Mouse (Mus musculus) forebrain, embryonic 11.5 days (tissue): ENCODE data around the gene Hba-a2. TPM values are rescaled to one million over a fixed set of nuclear protein-coding genes. Genes with fewer than 3 reads are reported as not detected.

Source experiments
- ATAC-seq: fragments of 200-750 bp; cut with Nextera tagmentation; replicated peaks from 2 replicates; pipeline ENCODE4 v1.8.0; 2017; ENCODE audit warnings: moderate TSS enrichment; ENCODE audit not compliant: low FRiP score
- DNase-seq: peaks from one replicate; pipeline ENCODE4 v3.0.0-alpha.2; 2017; ENCODE audit warnings: low spot score
- H3K27ac ChIP-seq: fragments of 300-500 bp; sonication (generic); 2 replicates; pipeline ENCODE4 v1.5.1; 2014; ENCODE audit warnings: low read depth, low read length
- H3K27me3 ChIP-seq: fragments of 300-500 bp; sonication (generic); 2 replicates; pipeline ENCODE4 v1.6.1; 2014; ENCODE audit warnings: mild to moderate bottlenecking, low read length, mixed read lengths; ENCODE audit not compliant: control insufficient read depth, insufficient read depth
- H3K36me3 ChIP-seq: fragments of 300-500 bp; sonication (generic); 2 replicates; pipeline ENCODE4 v1.6.1; 2014; ENCODE audit warnings: mild to moderate bottlenecking, low read length, moderate library complexity, mixed read lengths; ENCODE audit not compliant: control insufficient read depth, insufficient read depth
- H3K4me1 ChIP-seq: fragments of 300-500 bp; sonication (generic); replicated peaks from 2 replicates; pipeline ENCODE4 v1.6.1; 2014; ENCODE audit warnings: low read length, mixed read lengths; ENCODE audit not compliant: control insufficient read depth, insufficient read depth
- H3K4me2 ChIP-seq: fragments of 300-500 bp; sonication (generic); 2 replicates; pipeline ENCODE4 v1.6.1; 2014; ENCODE audit warnings: low read depth, mild to moderate bottlenecking, low read length, moderate library complexity, mixed read lengths; ENCODE audit not compliant: severe bottlenecking
- H3K4me3 ChIP-seq: fragments of 300-500 bp; sonication (generic); 2 replicates; pipeline ENCODE4 v1.5.1; 2014; ENCODE audit warnings: low read depth, low read length
- H3K9ac ChIP-seq: fragments of 300-500 bp; sonication (generic); 2 replicates; pipeline ENCODE4 v1.6.1; 2014; ENCODE audit warnings: low read length
- H3K9me3 ChIP-seq: fragments of 300-500 bp; sonication (generic); 2 replicates; pipeline ENCODE4 v1.6.1; 2016; ENCODE audit warnings: low read length, mixed read lengths; ENCODE audit not compliant: control insufficient read depth
- WGBS: fragments of 180-500 bp; shearing (Covaris S2); extraction: QIAGEN DNeasy Blood & Tissue Kit; methylation state at CpG from one replicate; pipeline ENCODE4 v1.1.7; 2014; 5-methylcytosine and 5-hydroxymethylcytosine counted together
- polyA plus RNA-seq: library from polyadenylated mRNA; unstranded; fragments of >200 nt; fragmentation: Nextera tagmentation; extraction: Ambion mirVana; gene quantifications from 2 replicates; pipeline ENCODE4 v1.2.1, GENCODE M21; 2014

The Hba-a2 gene
- polyA plus RNA-seq, 1 experiment from 2014 or later = 5,896 TPM

DNA sequence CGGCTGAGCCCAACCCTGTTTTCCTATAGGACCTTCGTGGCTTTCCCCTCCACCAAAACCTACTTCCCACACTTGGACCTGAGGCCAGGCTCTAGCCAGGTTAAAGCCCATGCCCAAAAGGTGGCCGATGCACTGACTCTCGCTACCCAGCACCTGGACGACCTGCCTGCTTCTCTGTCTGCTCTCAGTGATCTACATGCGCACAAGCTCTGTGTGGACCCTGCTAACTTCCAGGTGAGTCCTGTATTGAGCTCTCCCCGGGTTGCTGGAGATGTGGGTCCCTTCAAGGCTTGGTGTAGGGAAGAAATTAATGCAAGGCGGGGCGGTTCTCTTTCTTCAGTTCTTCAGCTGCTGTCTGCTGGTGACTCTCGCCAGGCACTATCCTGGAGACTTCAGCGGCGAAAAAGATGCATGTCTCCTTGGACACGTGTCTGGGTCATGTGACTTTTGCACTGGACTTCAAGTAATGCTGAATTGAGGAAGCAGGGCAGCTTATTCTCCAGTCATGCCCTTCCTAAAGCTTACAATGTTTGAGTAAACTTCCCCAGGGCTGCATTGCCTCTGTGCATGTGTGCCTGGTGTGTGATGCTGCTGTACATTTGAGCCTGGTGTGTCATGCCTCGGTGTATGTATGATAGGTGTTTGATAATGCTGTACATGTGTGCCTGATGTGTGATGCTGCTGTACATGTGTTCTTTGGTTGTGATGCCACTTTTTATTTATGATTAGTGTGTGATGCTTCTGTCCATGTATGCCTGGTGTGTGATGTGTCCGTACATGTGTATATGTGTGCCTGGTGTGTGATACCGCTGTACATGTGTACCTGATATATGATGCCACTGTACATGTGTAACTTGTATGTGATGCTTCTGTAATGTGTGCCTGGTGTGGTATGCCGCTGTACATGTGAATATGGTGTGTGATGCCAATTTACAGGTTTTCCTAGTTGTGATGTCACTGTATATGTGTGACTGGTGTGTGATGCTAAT is 4.3 kb downstream of the Hba-a2 start:
- Histone ChIP-seq H3K27me3 (no peaks in the 10 kb centered on the region; the same call in 1 of the 2 replicates), H3K4me3 (no peak overlapping the region), H3K9ac (no peak overlapping the region), H3K4me2 (peak overlapping the region; percentile 41), H3K4me1 (no peaks in the 10 kb centered on the region), H3K27ac (no peak overlapping the region), H3K9me3 (no peaks in the 10 kb centered on the region), H3K36me3 (no peaks in the 10 kb centered on the region)
- DNase-seq = no peak
- ATAC-seq = no peak
- 63% methylated on average over 14 of the region's 17 CpGs for WGBS

DNA sequence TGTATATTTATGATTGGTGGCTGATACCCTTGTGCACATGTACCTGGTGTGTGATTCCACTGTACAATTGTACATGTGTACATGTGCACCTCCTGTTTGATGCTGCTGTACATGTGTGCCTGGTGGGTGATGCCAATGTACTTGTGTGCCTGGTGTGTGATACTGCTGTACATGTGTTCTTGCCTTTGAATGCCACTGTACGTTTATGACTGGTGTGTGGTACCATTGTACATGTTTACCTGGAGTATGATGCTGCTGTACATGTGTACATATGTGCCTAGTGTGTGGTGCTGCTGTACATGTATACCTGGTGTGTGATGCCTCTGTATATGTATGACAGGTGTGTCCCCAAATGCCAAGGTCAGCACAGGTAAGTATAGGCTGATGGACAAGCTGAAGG is 5.2 kb downstream of the Hba-a2 start:
- Histone ChIP-seq H3K9me3 (no peaks in the 10 kb centered on the region), H3K9ac (no peak overlapping the region), H3K27me3 (no peaks in the 10 kb centered on the region; the same call in 1 of the 2 replicates), H3K4me1 (no peaks in the 10 kb centered on the region), H3K36me3 (no peaks in the 10 kb centered on the region), H3K4me3 (no peak overlapping the region), H3K27ac (no peak overlapping the region), H3K4me2 (no peak overlapping the region)
- 60% methylated on average over 1 of the region's 1 CpGs for WGBS
- ATAC-seq (no peak), DNase-seq (no peak)

DNA sequence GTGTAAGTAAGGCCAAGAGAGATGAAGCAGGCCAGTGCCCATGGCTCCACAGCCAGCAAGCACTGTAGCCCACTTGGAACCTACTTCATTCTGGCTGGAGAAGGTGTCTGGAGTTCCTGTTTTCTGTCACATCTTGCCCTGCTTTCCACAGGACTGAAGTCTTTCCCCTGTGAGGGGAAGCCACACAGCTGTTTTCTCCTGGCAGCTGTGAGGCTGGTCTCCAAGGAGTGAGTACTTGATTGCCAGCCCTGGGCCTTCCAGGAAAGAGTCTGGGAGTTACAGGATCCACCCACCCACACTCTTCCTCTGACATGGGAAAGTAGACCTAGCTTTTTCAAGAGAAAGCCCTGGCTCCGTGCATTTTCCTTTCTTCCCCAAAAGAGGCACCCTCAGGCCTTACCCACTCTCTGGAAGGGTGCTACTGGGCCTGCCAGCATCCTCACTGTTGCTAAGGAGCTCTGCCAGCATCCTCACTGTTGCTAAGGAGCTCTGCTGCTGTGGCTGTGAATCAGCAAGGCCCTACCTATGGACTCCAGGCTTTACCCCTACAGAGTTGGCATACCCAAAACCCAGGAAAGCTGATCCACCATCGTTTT is 6.6 kb downstream of the Hba-a2 start:
- DNase-seq (no peak), ATAC-seq (no peak)
- Histone ChIP-seq H3K27ac (no peak overlapping the region), H3K4me3 (no peak overlapping the region), H3K4me1 (no peaks in the 10 kb centered on the region), H3K4me2 (no peak overlapping the region), H3K9ac (no peak overlapping the region), H3K27me3 (no peaks in the 10 kb centered on the region; the same call in 1 of the 2 replicates), H3K36me3 (no peaks in the 10 kb centered on the region), H3K9me3 (no peaks in the 10 kb centered on the region)
- WGBS = 49% methylated on average over 2 of the region's 2 CpGs

DNA sequence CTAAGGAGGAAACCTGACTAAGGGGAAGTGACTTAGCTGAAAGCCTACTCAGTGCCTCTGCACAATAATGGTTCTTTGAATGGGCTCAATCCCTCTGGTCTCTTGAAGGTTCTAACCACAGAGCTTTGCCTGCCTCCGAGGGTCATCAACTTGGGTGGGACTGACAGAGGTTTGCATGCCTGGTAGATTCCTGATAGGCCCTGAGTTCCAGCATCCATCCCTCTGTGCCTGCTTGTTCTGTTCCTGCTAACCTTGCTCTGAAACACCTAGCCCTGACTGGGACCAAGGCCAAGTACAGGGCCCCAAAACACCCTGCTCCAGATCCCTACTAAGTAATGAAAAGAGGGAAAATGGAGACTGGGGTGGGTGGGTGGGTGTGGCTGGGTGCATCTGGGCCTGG is 7.2 kb downstream of the Hba-a2 start:
- Histone ChIP-seq H3K9ac (no peak overlapping the region), H3K4me3 (no peak overlapping the region), H3K27ac (no peak overlapping the region), H3K4me2 (no peak overlapping the region), H3K4me1 (no peaks in the 10 kb centered on the region), H3K9me3 (no peaks in the 10 kb centered on the region), H3K36me3 (no peaks in the 10 kb centered on the region), H3K27me3 (no peaks in the 10 kb centered on the region; the same call in 1 of the 2 replicates)
- 93% methylated on average over 1 of the region's 1 CpGs for WGBS
- no peak for DNase-seq
- no peak for ATAC-seq

DNA sequence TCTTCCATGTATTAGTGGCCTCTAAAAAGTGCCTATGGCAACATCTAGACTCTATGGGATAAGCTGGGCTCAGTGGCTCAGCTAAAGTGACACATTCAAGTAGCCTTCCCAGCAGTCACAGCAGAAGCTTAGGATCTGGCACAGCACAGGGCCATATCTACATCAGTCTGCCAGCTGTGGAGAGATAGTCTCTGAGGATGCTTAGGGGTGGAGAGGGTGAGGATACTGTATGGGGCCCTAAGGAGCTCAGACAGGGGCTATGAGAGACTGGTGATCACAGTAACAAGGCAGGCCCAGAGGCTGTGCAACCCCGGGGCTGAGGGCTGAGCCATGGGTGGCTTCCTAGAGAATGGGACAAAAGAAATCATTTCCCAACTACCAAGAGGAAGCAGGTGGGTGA is 10.7 kb downstream of the Hba-a2 start:
- no peaks in the 10 kb centered on the region for H3K36me3 ChIP-seq
- no peaks in the 10 kb centered on the region for H3K27me3 ChIP-seq
- no peak overlapping the region for H3K9ac ChIP-seq
- no peak for ATAC-seq
- no peaks in the 10 kb centered on the region for H3K9me3 ChIP-seq
- 77% methylated on average over 1 of the region's 1 CpGs for WGBS
- no peaks in the 10 kb centered on the region for H3K4me1 ChIP-seq
- no peak overlapping the region for H3K4me3 ChIP-seq
- no peak overlapping the region for H3K27ac ChIP-seq
- no peak for DNase-seq
- H3K4me2 ChIP-seq = no peak overlapping the region

DNA sequence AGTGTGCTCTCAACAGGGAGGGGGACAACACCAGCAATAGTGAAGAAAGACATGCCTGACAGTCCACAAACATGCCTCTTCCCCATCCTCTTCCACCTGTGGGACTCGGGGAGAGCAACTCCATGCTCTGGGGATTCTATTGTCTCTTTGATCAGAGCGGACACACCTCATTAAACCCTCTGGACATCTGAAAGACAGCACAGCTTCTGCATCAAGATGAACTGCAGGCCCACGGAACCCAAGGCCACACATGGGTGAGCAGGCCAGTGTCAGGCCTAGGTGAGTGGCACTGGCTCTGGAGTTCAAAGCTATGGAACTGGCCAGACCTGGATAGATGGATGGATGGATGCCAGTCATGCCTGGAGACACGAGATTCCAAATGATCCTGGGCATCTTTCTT is 13.2 kb downstream of the Hba-a2 start:
- no peak for ATAC-seq

DNA sequence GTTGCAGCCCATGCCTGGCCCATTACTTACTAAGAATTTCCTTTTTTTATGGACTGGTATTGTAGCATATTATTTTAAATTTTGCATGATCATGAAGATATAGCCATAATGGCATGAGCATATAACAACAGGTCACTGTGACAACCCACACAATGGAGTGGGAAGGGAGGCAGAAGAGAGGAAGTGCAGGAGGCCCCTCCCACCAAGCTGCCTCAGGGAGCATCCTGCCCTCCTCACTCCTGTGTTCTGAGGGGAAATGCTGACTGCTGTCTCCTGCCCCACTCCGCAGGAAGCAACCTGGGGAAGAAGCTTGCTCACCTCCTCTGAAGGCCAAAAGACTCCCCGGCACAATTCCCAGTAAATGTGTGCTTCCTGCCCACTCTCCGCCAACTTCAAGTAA is 13.6 kb downstream of the Hba-a2 start:
- H3K36me3 ChIP-seq = no peaks in the 10 kb centered on the region
- H3K9me3 ChIP-seq = no peaks in the 10 kb centered on the region
- H3K4me2 ChIP-seq = no peak overlapping the region
- H3K4me1 ChIP-seq = no peaks in the 10 kb centered on the region
- DNase-seq (no peak), ATAC-seq (no peak)
- H3K4me3 ChIP-seq = no peak overlapping the region
- no peaks in the 10 kb centered on the region for H3K27me3 ChIP-seq
- H3K9ac ChIP-seq = no peak overlapping the region
- H3K27ac ChIP-seq = no peak overlapping the region
- 71% methylated on average over 3 of the region's 3 CpGs for WGBS

More for the DNA sequence above, 13.2 kb downstream of the Hba-a2 start:
- Histone ChIP-seq H3K4me2 (no peak overlapping the region), H3K9ac (no peak overlapping the region), H3K36me3 (no peaks in the 10 kb centered on the region), H3K4me3 (no peak overlapping the region), H3K9me3 (no peaks in the 10 kb centered on the region), H3K27ac (no peak overlapping the region), H3K4me1 (no peaks in the 10 kb centered on the region), H3K27me3 (no peaks in the 10 kb centered on the region)
- no peak for DNase-seq
- WGBS = 51% methylated on average over 4 of the region's 4 CpGs

DNA sequence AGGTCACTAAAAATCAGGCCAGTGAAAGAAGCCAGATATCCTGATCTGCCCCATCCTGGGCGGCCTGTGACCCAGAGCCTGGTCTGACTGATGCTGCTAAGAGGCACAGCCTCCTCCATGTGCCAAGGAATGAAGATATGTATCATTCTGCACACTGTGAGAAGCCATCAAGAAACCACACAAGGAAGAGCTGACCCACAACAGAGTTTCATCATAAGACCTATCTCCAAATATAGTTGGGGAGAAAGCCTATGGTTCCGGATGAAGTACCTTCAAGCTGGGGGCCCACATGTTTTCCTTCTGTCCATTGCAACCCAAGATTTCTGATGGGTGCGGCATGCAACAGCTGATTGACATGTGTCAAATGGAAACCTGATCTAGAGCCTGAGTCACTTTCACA is 19.7 kb downstream of the Hba-a2 start:
- H3K36me3 ChIP-seq = no peaks in the 10 kb centered on the region
- no peaks in the 10 kb centered on the region for H3K9me3 ChIP-seq
- DNase-seq = no peak
- H3K4me3 ChIP-seq = no peak overlapping the region
- no peak overlapping the region for H3K4me2 ChIP-seq
- 86% methylated on average over 3 of the region's 3 CpGs for WGBS
- ATAC-seq = no peak
- H3K4me1 ChIP-seq = no peaks in the 10 kb centered on the region
- H3K27me3 ChIP-seq = no peaks in the 10 kb centered on the region
- H3K9ac ChIP-seq = no peak overlapping the region
- no peak overlapping the region for H3K27ac ChIP-seq
